Mouse (Mus musculus) stomach, postnatal 0 days (tissue): ENCODE data around the gene Rbm45.

Experiments
- CTCF ChIP-seq: IDR thresholded peaks from 2 replicates; pipeline ENCODE4 v1.5.1; 2016; ENCODE audit warnings: antibody characterized with exemption, low read depth, mild to moderate bottlenecking, moderate library complexity
- EP300 ChIP-seq: optimal IDR thresholded peaks from 2 replicates; pipeline ENCODE3; 2016; ENCODE audit warnings: antibody characterized with exemption

- no peak for TF ChIP-seq CTCF
- TF ChIP-seq EP300 = no peak
Observed at GRCm38 (mm10) chr2:76409986-76410385, 40.2 kb downstream of the Rbm45 start.
